Comparison of ENCODE assay signal across 14 mouse cellular contexts in the genomic region with DNA sequence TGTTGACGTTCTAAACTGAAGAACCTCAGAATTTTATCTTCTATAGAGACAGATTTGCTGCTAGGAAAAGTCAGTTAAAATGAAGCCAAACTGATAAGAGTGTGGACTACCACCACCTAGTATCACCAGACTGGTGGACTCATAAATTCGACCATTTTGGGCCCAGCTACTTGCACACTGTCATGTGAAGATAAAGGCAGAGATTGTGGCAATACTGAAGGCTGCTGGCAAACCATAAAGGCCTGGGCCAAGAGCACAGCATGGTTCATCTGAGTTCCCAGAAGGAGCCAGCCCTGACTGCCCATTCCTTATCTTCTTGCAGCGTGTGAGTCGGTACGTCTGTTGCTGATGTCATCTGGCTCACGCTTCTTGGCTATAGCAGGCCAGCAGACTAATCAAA. TPM values are rescaled to one million over a fixed set of nuclear protein-coding genes. Genes with fewer than 3 reads are reported as not detected.
DNase-seq lines count a peak whose midpoint lies in the region; ATAC-seq and TF ChIP-seq lines count a peak whose summit lies in the region.
"Had no signal": no experiment of that assay in that cellular context is flagged by ENCODE, and none has a peak within 500 bp of the region (broad histone marks: within the 10 kb centered on the region; RNA-seq: fewer than 3 reads in every experiment).

No protein-coding gene starts in this region.

- no peak overlapping the region for H3K4me2 ChIP-seq in intestine, postnatal 0 days (replicated peaks; ENCODE audit: low read depth)
- H3K4me2 ChIP-seq: neural tube, embryonic 15.5 days had no signal

- ATAC-seq in intestine, postnatal 0 days = peak; percentile 81
- ATAC-seq in megakaryocyte-erythroid progenitor cell, adult 5-6 weeks (replicated peaks; ENCODE audit: low FRiP score, low TSS enrichment, poor library complexity, severe bottlenecking) = peak; percentile 99
- ATAC-seq: forebrain, embryonic 14.5 days; hindbrain, postnatal 0 days had no signal

- no peaks in the 10 kb centered on the region for H3K27me3 ChIP-seq in intestine, postnatal 0 days (replicated peaks; ENCODE audit: control insufficient read depth, insufficient read depth, low read length)
- H3K27me3 ChIP-seq: neural tube, embryonic 15.5 days had no signal

- no peaks in the 10 kb centered on the region for H3K36me3 ChIP-seq in intestine, postnatal 0 days (ENCODE audit: control insufficient read depth, insufficient read depth)
- H3K36me3 ChIP-seq: neural tube, embryonic 15.5 days had no signal

- no peak overlapping the region for H3K4me3 ChIP-seq in intestine, postnatal 0 days (ENCODE audit: low read depth, low read length)
- H3K4me3 ChIP-seq: gastrocnemius, adult 2 months; neural tube, embryonic 15.5 days had no signal

- peak; percentile 84 for DNase-seq in heart, adult 11 months
- no peak for DNase-seq in heart, postnatal 36 days
- DNase-seq in MN1 (ENCODE audit: low spot score) = peak; percentile 13
- DNase-seq in gastrocnemius, postnatal 10 days = no peak
- no peak for DNase-seq in adrenal gland, postnatal 36 days
- DNase-seq: embryo, embryonic 11 days; gastrocnemius, adult 2 months; lung, adult 18-20 months; spleen, adult 18-20 months had no signal

- 45% methylated on average over 6 of the region's 6 CpGs for WGBS in intestine, postnatal 0 days

- no peak overlapping the region for H3K9ac ChIP-seq in intestine, postnatal 0 days (ENCODE audit: low read depth, low read length)
- H3K9ac ChIP-seq: neural tube, embryonic 15.5 days had no signal

- no peaks in the 10 kb centered on the region; the same call in 1 of the 2 replicates for H3K4me1 ChIP-seq in intestine, postnatal 0 days (replicated peaks; ENCODE audit: control insufficient read depth, insufficient read depth, low read length)
- H3K4me1 ChIP-seq: neural tube, embryonic 15.5 days had no signal

- H3K9me3 ChIP-seq in intestine, postnatal 0 days (ENCODE audit: control insufficient read depth) = no peaks in the 10 kb centered on the region
- H3K9me3 ChIP-seq: neural tube, embryonic 15.5 days had no signal

- no peak overlapping the region for H3K27ac ChIP-seq in intestine, postnatal 0 days (ENCODE audit: low read depth, low read length)
- H3K27ac ChIP-seq: gastrocnemius, adult 2 months; hindbrain, postnatal 0 days; neural tube, embryonic 15.5 days had no signal

- intact Hi-C loops in heart, postnatal 36 days (cut with DNase I) = no loop called here

- TF ChIP-seq CTCF in intestine, postnatal 0 days (IDR thresholded peaks at IDR 0.05; ENCODE audit: low read depth) = no peak

RNA-seq across cellular contexts. Expression of a gene that starts 30.4 kb away (rescaled TPM):
- total RNA-seq in heart, postnatal 36 days (2021) = under 1 TPM; 0.16 to 0.36 TPM
- 2.2 and 2.5 TPM in 2 replicates for polyA plus RNA-seq in intestine, postnatal 0 days (2015; fragmentation: Nextera tagmentation; extraction: Ambion mirVana)
- total RNA-seq in megakaryocyte-erythroid progenitor cell, adult 5-6 weeks (2014; fragmentation: Nextera tagmentation) = 8.4 and 14.0 TPM in 2 replicates
- total RNA-seq in megakaryocyte-erythroid progenitor cell, adult 5-6 weeks (2017) = 3.1 and 3.6 TPM in 2 replicates
- under 1 TPM in 1 of 2 experiments, not detected in 1; 0.14 TPM for total RNA-seq in gastrocnemius, postnatal 10 days (2021)
- total RNA-seq in adrenal gland, postnatal 36 days (2021) = 1 to 10 TPM in 1 of 2 experiments, under 1 TPM in 1; 0.26 to 1.1 TPM
- total RNA-seq: gastrocnemius, adult 2 months had no signal

Comparison
In these comparisons a context has a peak if more than half of its experiments do, and no peak if none do; other contexts are left out.
1. DNase-seq: peak in heart, adult 11 months (single experiment) and MN1 (single experiment); none in heart, postnatal 36 days (0 of 2), gastrocnemius, postnatal 10 days (single experiment) and adrenal gland, postnatal 36 days (0 of 2).